Mouse (Mus musculus) midbrain, embryonic 14.5 days (tissue): Measurements from ENCODE around the gene Macrod2. TPM values are rescaled to one million over a fixed set of nuclear protein-coding genes. Genes with fewer than 3 reads are reported as not detected.
A peak's percentile ranks its signal among the peaks of the same experiment; 100 is the strongest.

Experiments
- ATAC-seq: fragments of 200-750 bp; cut with Nextera tagmentation; 2 replicates; pipeline ENCODE4 v1.8.0; 2017; ENCODE audit warnings: moderate number of reproducible peaks, moderate library complexity; ENCODE audit not compliant: low FRiP score, low TSS enrichment
- DNase-seq: peaks from one replicate; pipeline ENCODE4 v3.0.0-alpha.2; 2015
- H3K27ac ChIP-seq: fragments of 300-500 bp; sonication (generic); replicated peaks from 2 replicates; pipeline ENCODE4 v1.5.1; 2014; ENCODE audit warnings: mild to moderate bottlenecking, low read depth, low read length, moderate library complexity
- H3K27me3 ChIP-seq: fragments of 300-500 bp; sonication (generic); 2 replicates; pipeline ENCODE4 v1.6.1; 2014; ENCODE audit warnings: low read length, control low read depth, mixed read lengths; ENCODE audit not compliant: control insufficient read depth, insufficient read depth
- H3K36me3 ChIP-seq: fragments of 300-500 bp; sonication (generic); 2 replicates; pipeline ENCODE4 v1.6.1; 2014; ENCODE audit warnings: low read length, control low read depth; ENCODE audit not compliant: control insufficient read depth, insufficient read depth
- H3K4me1 ChIP-seq: fragments of 300-500 bp; sonication (generic); 2 replicates; pipeline ENCODE4 v1.6.1; 2014; ENCODE audit warnings: mild to moderate bottlenecking, antibody characterized with exemption, low read length, control low read depth; ENCODE audit not compliant: control insufficient read depth, insufficient read depth
- H3K4me2 ChIP-seq: fragments of 300-500 bp; sonication (generic); 2 replicates; pipeline ENCODE4 v1.6.1; 2014; ENCODE audit warnings: mild to moderate bottlenecking, low read length, moderate library complexity
- H3K4me3 ChIP-seq: fragments of 300-500 bp; sonication (generic); replicated peaks from 2 replicates; pipeline ENCODE4 v1.5.1; 2014; ENCODE audit warnings: low read depth, low read length
- H3K9ac ChIP-seq: fragments of 300-500 bp; sonication (generic); replicated peaks from 2 replicates; pipeline ENCODE4 v1.6.1; 2014; ENCODE audit warnings: mild to moderate bottlenecking, low read length, moderate library complexity
- H3K9me3 ChIP-seq: fragments of 300-500 bp; sonication (generic); 2 replicates; pipeline ENCODE4 v1.6.1; 2016; ENCODE audit warnings: low read length, control low read depth, mixed read lengths; ENCODE audit not compliant: control insufficient read depth
- WGBS: fragments of 180-500 bp; shearing (Covaris S2); extraction: QIAGEN DNeasy Blood & Tissue Kit; methylation state at CpG from one replicate; pipeline ENCODE4 v1.1.7; 2014; 5-methylcytosine and 5-hydroxymethylcytosine counted together
- polyA plus RNA-seq: library from polyadenylated mRNA; unstranded; fragments of >200 nt; fragmentation: Nextera tagmentation; extraction: Ambion mirVana; gene quantifications from 2 replicates; pipeline ENCODE4 v1.2.1, GENCODE M21; 2014

The Macrod2 gene
- 61.4 and 75.3 TPM in 2 replicates for polyA plus RNA-seq

GRCm38 (mm10) chr2:140395179-140395578, at the start of gene Macrod2:
Gene Macrod2, plus strand, starts transcription at chr2:140395309.
- Histone ChIP-seq H3K27ac (peak within 1 kb of the TSS; percentile 76), H3K27me3 (no peaks in the 10 kb centered on the region), H3K36me3 (no peaks in the 10 kb centered on the region), H3K9ac (peak within 1 kb of the TSS; percentile 74), H3K9me3 (no peaks in the 10 kb centered on the region), H3K4me2 (peak within 1 kb of the TSS; percentile 87), H3K4me3 (peak within 1 kb of the TSS; percentile 79), H3K4me1 (peaks cover 7% of the 10 kb centered on the region)
- under 1% methylated on average over 45 of the region's 47 CpGs for WGBS
- DNase-seq (peak; percentile 100), ATAC-seq (peak; percentile 98)

- no peaks in the 10 kb centered on the region for H3K27me3 ChIP-seq
- H3K36me3 ChIP-seq = no peaks in the 10 kb centered on the region
- H3K4me2 ChIP-seq = no peak overlapping the region
- no peak overlapping the region for H3K4me3 ChIP-seq
- no peak overlapping the region for H3K9ac ChIP-seq
- H3K9me3 ChIP-seq = no peaks in the 10 kb centered on the region
- WGBS = 63% methylated on average over 2 of the region's 2 CpGs
- DNase-seq = no peak
- ATAC-seq = no peak
- no peaks in the 10 kb centered on the region for H3K4me1 ChIP-seq
- H3K27ac ChIP-seq = no peak overlapping the region
These were observed 35.2 kb upstream of the Macrod2 start for GRCm38 (mm10) chr2:140359905-140360304.

- H3K4me2 ChIP-seq = no peak overlapping the region
- H3K27ac ChIP-seq = no peak overlapping the region
- DNase-seq = no peak
- H3K9me3 ChIP-seq = no peaks in the 10 kb centered on the region
- no peaks in the 10 kb centered on the region for H3K4me1 ChIP-seq
- ATAC-seq = no peak
- no peak overlapping the region for H3K4me3 ChIP-seq
- WGBS = 94% methylated on average over 1 of the region's 1 CpGs
- H3K9ac ChIP-seq = no peak overlapping the region
- no peaks in the 10 kb centered on the region for H3K27me3 ChIP-seq
- no peaks in the 10 kb centered on the region for H3K36me3 ChIP-seq
These were observed 30.3 kb upstream of the Macrod2 start for GRCm38 (mm10) chr2:140364804-140365203.

GRCm38 (mm10) chr2:140389525-140389924, 5.6 kb upstream of the Macrod2 start, which contains the start of gene Sel1l2:
Gene Sel1l2, minus strand, starts transcription at chr2:140389706.
- Histone ChIP-seq H3K4me3 (no peak within 1 kb of the TSS), H3K27me3 (no peaks in the 10 kb centered on the region), H3K9me3 (no peaks in the 10 kb centered on the region), H3K4me1 (no peaks in the 10 kb centered on the region), H3K36me3 (no peaks in the 10 kb centered on the region), H3K27ac (no peak within 1 kb of the TSS), H3K4me2 (no peak within 1 kb of the TSS), H3K9ac (no peak within 1 kb of the TSS)
- peak; percentile 32 for DNase-seq
- no peak for ATAC-seq
- 26% methylated on average over 4 of the region's 4 CpGs for WGBS

GRCm38 (mm10) chr2:140395744-140396231, 679 bp downstream of the Macrod2 start:
- H3K27ac ChIP-seq = peak overlapping the region; percentile 76
- H3K36me3 ChIP-seq = no peaks in the 10 kb centered on the region
- peak overlapping the region; percentile 87 for H3K4me2 ChIP-seq
- H3K27me3 ChIP-seq = no peaks in the 10 kb centered on the region
- H3K9ac ChIP-seq = peak overlapping the region; percentile 74
- peaks cover 7% of the 10 kb centered on the region for H3K4me1 ChIP-seq
- under 1% methylated on average over 47 of the region's 58 CpGs for WGBS
- DNase-seq = peak; percentile 76
- peak; percentile 73 for ATAC-seq
- peak overlapping the region; percentile 79 for H3K4me3 ChIP-seq
- H3K9me3 ChIP-seq = no peaks in the 10 kb centered on the region

GRCm38 (mm10) chr2:140425844-140426243, 30.7 kb downstream of the Macrod2 start:
- no peak for ATAC-seq
- Histone ChIP-seq H3K9me3 (no peaks in the 10 kb centered on the region), H3K4me1 (no peaks in the 10 kb centered on the region), H3K27ac (no peak overlapping the region), H3K4me2 (no peak overlapping the region), H3K36me3 (no peaks in the 10 kb centered on the region), H3K4me3 (no peak overlapping the region), H3K27me3 (no peaks in the 10 kb centered on the region), H3K9ac (no peak overlapping the region)
- DNase-seq = no peak

- WGBS = 17% methylated on average over 4 of the region's 4 CpGs
- no peak overlapping the region for H3K9ac ChIP-seq
- H3K27ac ChIP-seq = no peak overlapping the region
- no peak; the same call in 1 of the 2 replicates for ATAC-seq
- H3K36me3 ChIP-seq = no peaks in the 10 kb centered on the region
- no peaks in the 10 kb centered on the region for H3K27me3 ChIP-seq
- no peak overlapping the region for H3K4me2 ChIP-seq
- H3K9me3 ChIP-seq = no peaks in the 10 kb centered on the region
- no peaks in the 10 kb centered on the region for H3K4me1 ChIP-seq
- peak; percentile 88 for DNase-seq
- no peak overlapping the region for H3K4me3 ChIP-seq
These were observed 32.2 kb downstream of the Macrod2 start for GRCm38 (mm10) chr2:140427283-140427682.

- Histone ChIP-seq H3K4me2 (no peak overlapping the region), H3K9me3 (no peaks in the 10 kb centered on the region), H3K4me1 (no peaks in the 10 kb centered on the region), H3K36me3 (no peaks in the 10 kb centered on the region), H3K27ac (no peak overlapping the region), H3K9ac (no peak overlapping the region), H3K27me3 (no peaks in the 10 kb centered on the region), H3K4me3 (no peak overlapping the region)
- WGBS = 85% methylated on average over 4 of the region's 4 CpGs
- ATAC-seq (no peak), DNase-seq (no peak)
These were observed 44.0 kb downstream of the Macrod2 start for GRCm38 (mm10) chr2:140439081-140439480.

GRCm38 (mm10) chr2:140448636-140449035, 53.5 kb downstream of the Macrod2 start:
- no peak overlapping the region for H3K27ac ChIP-seq
- ATAC-seq = no peak
- H3K4me1 ChIP-seq = no peaks in the 10 kb centered on the region
- no peak overlapping the region for H3K9ac ChIP-seq
- no peaks in the 10 kb centered on the region for H3K36me3 ChIP-seq
- no peak overlapping the region for H3K4me2 ChIP-seq
- H3K9me3 ChIP-seq = no peaks in the 10 kb centered on the region
- no peaks in the 10 kb centered on the region for H3K27me3 ChIP-seq
- WGBS = 92% methylated on average over 2 of the region's 2 CpGs
- no peak for DNase-seq
- no peak overlapping the region for H3K4me3 ChIP-seq
